Mouse (Mus musculus) bone marrow macrophage, adult 2 months (primary cell): ENCODE results near the gene Pikfyve.

ENCODE experiments used
- CTCF ChIP-seq: IDR thresholded peaks from 2 replicates; pipeline ENCODE4 v1.5.1; 2012; ENCODE audit warnings: low read depth, mild to moderate bottlenecking, low read length, moderate library complexity
- POLR2A ChIP-seq: IDR thresholded peaks from 2 replicates; pipeline ENCODE4 v1.6.1; 2012; ENCODE audit warnings: mild to moderate bottlenecking, low read depth, low read length, borderline replicate concordance

DNA sequence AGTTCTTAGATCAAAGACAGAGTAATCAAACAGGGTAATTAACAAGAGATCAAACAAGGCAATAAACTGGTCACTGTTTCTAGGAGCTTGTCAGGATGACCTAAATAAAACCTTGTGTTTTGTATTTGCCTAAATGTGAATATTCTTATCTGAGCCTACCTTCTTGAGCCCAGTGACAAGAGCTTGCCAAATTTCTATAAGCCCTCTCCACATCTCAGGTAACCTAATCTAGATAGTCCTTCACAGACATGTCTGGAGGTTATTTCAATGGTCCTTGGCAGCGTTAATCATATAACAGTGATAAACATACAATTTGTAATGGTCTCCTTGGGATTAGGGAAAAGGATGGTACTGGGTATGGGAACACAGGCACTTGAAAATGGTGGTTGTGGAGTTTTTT, 17.8 kb downstream of the Pikfyve start:
- TF ChIP-seq CTCF (no peak), POLR2A (no peak)
